Mouse (Mus musculus) midbrain, embryonic 10.5 days (tissue): Measurements from ENCODE around the gene Ociad1. TPM values are rescaled to one million over a fixed set of nuclear protein-coding genes. Genes with fewer than 3 reads are reported as not detected.

Source experiments
- DNase-seq: peaks from one replicate; pipeline ENCODE4 v3.0.0-alpha.2; 2017; ENCODE audit warnings: low spot score
- H3K27ac ChIP-seq: fragments of 300-500 bp; sonication (generic); replicated peaks from 2 replicates; pipeline ENCODE4 v1.5.1; 2016; ENCODE audit warnings: mild to moderate bottlenecking
- H3K27me3 ChIP-seq: fragments of 300-500 bp; sonication (generic); 2 replicates; pipeline ENCODE4 v1.6.1; 2016; ENCODE audit warnings: low read depth, mild to moderate bottlenecking; ENCODE audit not compliant: poor library complexity, severe bottlenecking
- H3K36me3 ChIP-seq: fragments of 300-500 bp; sonication (generic); 2 replicates; pipeline ENCODE4 v1.6.1; 2016; ENCODE audit warnings: mild to moderate bottlenecking, moderate library complexity
- H3K4me1 ChIP-seq: fragments of 300-500 bp; sonication (generic); 2 replicates; pipeline ENCODE4 v1.6.1; 2016
- H3K4me3 ChIP-seq: fragments of 300-500 bp; sonication (generic); 2 replicates; pipeline ENCODE4 v1.5.1; 2016; ENCODE audit warnings: mild to moderate bottlenecking, moderate library complexity
- H3K9me3 ChIP-seq: fragments of 300-500 bp; sonication (generic); replicated peaks from 2 replicates; pipeline ENCODE4 v1.6.1; 2016; ENCODE audit warnings: mild to moderate bottlenecking
- WGBS: fragments of 180-500 bp; shearing (Covaris S2); methylation state at CpG from one replicate; pipeline ENCODE4 v1.1.7; 2016; 5-methylcytosine and 5-hydroxymethylcytosine counted together
- polyA plus RNA-seq: library from polyadenylated mRNA; unstranded; fragments of >200 nt; fragmentation: Nextera tagmentation; extraction: Ambion mirVana; gene quantifications from 2 replicates; pipeline ENCODE4 v1.2.1, GENCODE M21; 2016

Gene Ociad1
- polyA plus RNA-seq, 1 experiment from 2014 or later, result 164 TPM

- DNase-seq, result no peak
- H3K27ac ChIP-seq, result peak overlapping the region; percentile 34; the same call in 1 of the 2 replicates
- peaks cover 23% of the 10 kb centered on the region for H3K4me1 ChIP-seq
- no peak overlapping the region for H3K4me3 ChIP-seq
- no peaks in the 10 kb centered on the region for H3K27me3 ChIP-seq
- no peaks in the 10 kb centered on the region for H3K36me3 ChIP-seq
- H3K9me3 ChIP-seq, result no peaks in the 10 kb centered on the region
- 51% methylated on average over 5 of the region's 5 CpGs for WGBS
Measured at GRCm38 (mm10) chr5:73349514-73349913, 56.9 kb downstream of the Ociad1 start.

- Histone ChIP-seq H3K36me3 (no peaks in the 10 kb centered on the region), H3K27ac (no peak overlapping the region), H3K4me1 (peaks cover 20% of the 10 kb centered on the region), H3K27me3 (no peaks in the 10 kb centered on the region), H3K4me3 (no peak overlapping the region), H3K9me3 (no peaks in the 10 kb centered on the region)
- no peak for DNase-seq
- 92% methylated on average over 1 of the region's 1 CpGs for WGBS
Measured at GRCm38 (mm10) chr5:73351796-73352195, 59.2 kb downstream of the Ociad1 start.

- H3K9me3 ChIP-seq, result no peaks in the 10 kb centered on the region
- H3K36me3 ChIP-seq, result no peaks in the 10 kb centered on the region
- no peaks in the 10 kb centered on the region for H3K27me3 ChIP-seq
- no peak overlapping the region for H3K27ac ChIP-seq
- H3K4me3 ChIP-seq, result no peak overlapping the region
- DNase-seq, result no peak
- WGBS, result 89% methylated on average over 7 of the region's 7 CpGs
- H3K4me1 ChIP-seq, result peaks cover 20% of the 10 kb centered on the region
Measured at GRCm38 (mm10) chr5:73353519-73353918, 60.9 kb downstream of the Ociad1 start.

GRCm38 (mm10) chr5:73353978-73354377 lies 61.4 kb downstream of the Ociad1 start:
- no peaks in the 10 kb centered on the region for H3K9me3 ChIP-seq
- H3K4me3 ChIP-seq, result no peak overlapping the region
- H3K4me1 ChIP-seq, result peaks cover 20% of the 10 kb centered on the region
- no peaks in the 10 kb centered on the region for H3K36me3 ChIP-seq
- H3K27me3 ChIP-seq, result no peaks in the 10 kb centered on the region
- no peak for DNase-seq
- H3K27ac ChIP-seq, result no peak overlapping the region
- whole genome bisulfite sequencing, result 70% methylated on average over 3 of the region's 3 CpGs

- Histone ChIP-seq H3K4me3 (no peak overlapping the region), H3K36me3 (no peaks in the 10 kb centered on the region)
- 83% methylated on average over 5 of the region's 5 CpGs for WGBS
Measured at GRCm38 (mm10) chr5:73355393-73355792, 62.8 kb downstream of the Ociad1 start.

GRCm38 (mm10) chr5:73359134-73359751 lies 66.7 kb downstream of the Ociad1 start:
- Histone ChIP-seq H3K27me3 (no peaks in the 10 kb centered on the region; the same call in 1 of the 2 replicates), H3K27ac (no peak overlapping the region), H3K9me3 (no peaks in the 10 kb centered on the region), H3K36me3 (no peaks in the 10 kb centered on the region), H3K4me1 (peaks cover 18% of the 10 kb centered on the region), H3K4me3 (no peak overlapping the region)
- no peak for DNase-seq
- WGBS, result 86% methylated on average over 6 of the region's 6 CpGs

More at GRCm38 (mm10) chr5:73355393-73355792, 62.8 kb downstream of the Ociad1 start:
- DNase-seq, result no peak
- Histone ChIP-seq H3K27me3 (no peaks in the 10 kb centered on the region; the same call in 1 of the 2 replicates), H3K9me3 (no peaks in the 10 kb centered on the region), H3K27ac (no peak overlapping the region), H3K4me1 (peaks cover 20% of the 10 kb centered on the region)

GRCm38 (mm10) chr5:73359752-73360141 lies 67.2 kb downstream of the Ociad1 start:
- H3K36me3 ChIP-seq, result no peaks in the 10 kb centered on the region
- no peak overlapping the region for H3K27ac ChIP-seq
- no peak for DNase-seq
- no peaks in the 10 kb centered on the region for H3K9me3 ChIP-seq
- H3K27me3 ChIP-seq, result no peaks in the 10 kb centered on the region; the same call in 1 of the 2 replicates
- peaks cover 13% of the 10 kb centered on the region for H3K4me1 ChIP-seq
- WGBS, result 44% methylated on average over 12 of the region's 12 CpGs
- no peak overlapping the region for H3K4me3 ChIP-seq

GRCm38 (mm10) chr5:73360240-73360639 lies 67.7 kb downstream of the Ociad1 start:
- no peak for DNase-seq
- H3K36me3 ChIP-seq, result no peaks in the 10 kb centered on the region
- WGBS, result 33% methylated on average over 12 of the region's 12 CpGs
- no peaks in the 10 kb centered on the region; the same call in 1 of the 2 replicates for H3K27me3 ChIP-seq
- H3K27ac ChIP-seq, result no peak overlapping the region
- no peaks in the 10 kb centered on the region for H3K9me3 ChIP-seq
- H3K4me3 ChIP-seq, result no peak overlapping the region
- peaks cover 12% of the 10 kb centered on the region for H3K4me1 ChIP-seq

- no peaks in the 10 kb centered on the region for H3K36me3 ChIP-seq
- H3K4me1 ChIP-seq, result peaks cover 15% of the 10 kb centered on the region
- H3K27me3 ChIP-seq, result no peaks in the 10 kb centered on the region; the same call in 1 of the 2 replicates
- no peak overlapping the region for H3K27ac ChIP-seq
- no peak overlapping the region for H3K4me3 ChIP-seq
- WGBS, result 89% methylated on average over 7 of the region's 7 CpGs
- H3K9me3 ChIP-seq, result no peaks in the 10 kb centered on the region
- no peak for DNase-seq
Measured at GRCm38 (mm10) chr5:73362338-73362737, 69.8 kb downstream of the Ociad1 start.

- DNase-seq, result no peak
- Histone ChIP-seq H3K4me1 (peaks cover 18% of the 10 kb centered on the region), H3K36me3 (no peaks in the 10 kb centered on the region), H3K9me3 (no peaks in the 10 kb centered on the region), H3K4me3 (no peak overlapping the region), H3K27me3 (no peaks in the 10 kb centered on the region; the same call in 1 of the 2 replicates), H3K27ac (no peak overlapping the region)
- WGBS, result 92% methylated on average over 5 of the region's 5 CpGs
Measured at GRCm38 (mm10) chr5:73362791-73363190, 70.2 kb downstream of the Ociad1 start.

Other genes starting within 250 kb of the Ociad1 start
- gene Fryl, start 36.2 kb upstream of the Ociad1 start, polyA plus RNA-seq, result 23.7 and 30.8 TPM in 2 replicates
- gene Ociad2, start 48.2 kb downstream of the Ociad1 start, polyA plus RNA-seq, result 10.2 and 14.6 TPM in 2 replicates
- gene Cwh43, start 113.3 kb downstream of the Ociad1 start, polyA plus RNA-seq, result not detected in 2 replicates
- 46.0 and 54.9 TPM in 2 replicates for gene Dcun1d4, start 188.2 kb downstream of the Ociad1 start, polyA plus RNA-seq